Mouse (Mus musculus): ENCODE measurements around the gene Ctnnbip1. TPM values are rescaled to one million over a fixed set of nuclear protein-coding genes. Genes with fewer than 3 reads are reported as not detected.
A peak's percentile ranks its signal among the peaks of the same experiment; 100 is the strongest.

The Ctnnbip1 gene
- total and polyA plus RNA-seq, 2 experiments from 2014 or later = 105 to 134 TPM

DNA sequence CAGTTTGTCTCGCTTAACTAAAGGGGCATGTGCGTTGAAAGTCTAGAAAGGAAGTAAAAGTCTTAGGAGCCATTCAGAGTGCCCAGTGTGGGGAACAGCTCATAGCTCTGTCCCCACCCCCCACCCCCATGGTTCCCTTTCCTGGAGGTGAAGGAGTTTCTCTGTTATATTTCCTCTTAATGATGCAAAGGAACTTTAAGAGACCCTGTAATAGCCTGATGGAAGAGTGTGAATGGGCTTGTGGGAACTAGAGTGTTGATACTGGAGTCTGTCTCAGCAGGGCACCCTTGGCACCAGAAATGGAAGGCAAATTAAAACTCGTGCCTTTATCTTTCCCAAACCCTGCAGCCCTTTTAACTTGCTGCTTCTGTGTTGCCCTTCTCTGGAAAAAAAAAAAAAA, 13.2 kb upstream of the Ctnnbip1 start:
- Histone ChIP-seq H3K9ac (no peak overlapping the region), H3K4me2 (ENCODE audit: low read depth) (no peak overlapping the region), H3K4me3 (ENCODE audit: low read depth, low read length) (no peak overlapping the region), H3K27me3 (ENCODE audit: insufficient read depth, low read length) (no peaks in the 10 kb centered on the region), H3K9me3 (ENCODE audit: low read length) (no peaks in the 10 kb centered on the region), H3K27ac (ENCODE audit: low read depth, low read length) (no peak overlapping the region), H3K4me1 (ENCODE audit: insufficient read depth) (no peaks in the 10 kb centered on the region), H3K36me3 (ENCODE audit: insufficient read depth) (no peaks in the 10 kb centered on the region)
- WGBS = 4% methylated on average over 3 of the region's 3 CpGs
- ATAC-seq (peak; percentile 62), DNase-seq (no peak)
- no peak for TF ChIP-seq CTCF (IDR thresholded peaks at IDR 0.05; ENCODE audit: low read depth)

- no peak overlapping the region for H3K4me3 ChIP-seq (ENCODE audit: low read depth, low read length)
- H3K9ac ChIP-seq = no peak overlapping the region
- DNase-seq = peak; percentile 43
- TF ChIP-seq CTCF (IDR thresholded peaks at IDR 0.05; ENCODE audit: low read depth) = no peak
- no peaks in the 10 kb centered on the region for H3K27me3 ChIP-seq (ENCODE audit: insufficient read depth, low read length)
- H3K27ac ChIP-seq (ENCODE audit: low read depth, low read length) = no peak overlapping the region
- ATAC-seq = peak; percentile 53; the same call in 1 of the 2 replicates
- no peak overlapping the region for H3K4me2 ChIP-seq (ENCODE audit: low read depth)
- no peaks in the 10 kb centered on the region for H3K36me3 ChIP-seq (ENCODE audit: insufficient read depth)
- WGBS = 20% methylated on average over 14 of the region's 15 CpGs
- no peaks in the 10 kb centered on the region for H3K9me3 ChIP-seq (ENCODE audit: low read length)
- no peaks in the 10 kb centered on the region for H3K4me1 ChIP-seq (ENCODE audit: insufficient read depth)
These were observed 12.6 kb upstream of the Ctnnbip1 start for GRCm38 (mm10) chr4:149505261-149505967.

GRCm38 (mm10) chr4:149506904-149507303, 11.1 kb upstream of the Ctnnbip1 start:
- Histone ChIP-seq H3K4me1 (ENCODE audit: insufficient read depth) (no peaks in the 10 kb centered on the region), H3K9me3 (ENCODE audit: low read length) (no peaks in the 10 kb centered on the region), H3K36me3 (ENCODE audit: insufficient read depth) (no peaks in the 10 kb centered on the region), H3K4me3 (ENCODE audit: low read depth, low read length) (no peak overlapping the region), H3K9ac (no peak overlapping the region), H3K4me2 (ENCODE audit: low read depth) (no peak overlapping the region), H3K27me3 (ENCODE audit: insufficient read depth, low read length) (no peaks in the 10 kb centered on the region), H3K27ac (ENCODE audit: low read depth, low read length) (no peak overlapping the region)
- no peak for ATAC-seq
- no peak for DNase-seq
- no peak for TF ChIP-seq CTCF (IDR thresholded peaks at IDR 0.05; ENCODE audit: low read depth)
- WGBS = 87% methylated on average over 3 of the region's 3 CpGs

DNA sequence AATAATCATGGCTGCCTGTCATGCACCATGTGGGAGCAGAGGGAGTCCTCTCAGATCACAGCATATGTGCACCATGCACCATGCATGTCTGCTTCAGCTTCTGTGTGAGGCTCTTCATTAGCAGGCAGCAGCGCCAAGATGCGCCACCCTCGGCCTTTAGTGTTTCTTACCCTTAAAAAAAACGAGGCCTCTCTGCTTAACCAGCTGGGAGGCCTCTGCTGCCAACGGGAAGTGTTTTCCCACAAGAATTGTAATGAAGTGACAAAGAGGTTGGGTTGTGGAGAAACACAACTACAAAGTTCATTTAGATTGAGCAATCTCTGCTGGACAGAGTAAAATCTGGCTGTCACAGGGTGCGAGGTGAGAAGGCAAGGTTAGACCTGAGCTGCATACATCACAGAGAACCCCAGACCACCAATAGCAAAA, 6.8 kb upstream of the Ctnnbip1 start:
- H3K27me3 ChIP-seq (ENCODE audit: insufficient read depth, low read length) = no peaks in the 10 kb centered on the region
- H3K27ac ChIP-seq (ENCODE audit: low read depth, low read length) = peak overlapping the region; percentile 60
- no peaks in the 10 kb centered on the region for H3K4me1 ChIP-seq (ENCODE audit: insufficient read depth)
- no peak overlapping the region for H3K4me3 ChIP-seq (ENCODE audit: low read depth, low read length)
- ATAC-seq (peak; percentile 81; the same call in 1 of the 2 replicates), DNase-seq (peak; percentile 42)
- no peaks in the 10 kb centered on the region for H3K36me3 ChIP-seq (ENCODE audit: insufficient read depth)
- H3K9me3 ChIP-seq (ENCODE audit: low read length) = no peaks in the 10 kb centered on the region
- H3K4me2 ChIP-seq (ENCODE audit: low read depth) = no peak overlapping the region
- TF ChIP-seq CTCF (IDR thresholded peaks at IDR 0.05; ENCODE audit: low read depth) = no peak
- 20% methylated on average over 6 of the region's 6 CpGs for WGBS
- no peak overlapping the region for H3K9ac ChIP-seq

GRCm38 (mm10) chr4:149512072-149512471, 6.0 kb upstream of the Ctnnbip1 start:
- no peak overlapping the region for H3K9ac ChIP-seq
- peak; percentile 43 for DNase-seq

GRCm38 (mm10) chr4:149515706-149516105, 2.3 kb upstream of the Ctnnbip1 start:
- Histone ChIP-seq H3K9me3 (ENCODE audit: low read length) (no peaks in the 10 kb centered on the region), H3K9ac (no peak overlapping the region), H3K4me1 (ENCODE audit: insufficient read depth) (peaks cover 10% of the 10 kb centered on the region), H3K27me3 (ENCODE audit: insufficient read depth, low read length) (no peaks in the 10 kb centered on the region), H3K27ac (ENCODE audit: low read depth, low read length) (no peak overlapping the region), H3K36me3 (ENCODE audit: insufficient read depth) (no peaks in the 10 kb centered on the region), H3K4me2 (ENCODE audit: low read depth) (no peak overlapping the region), H3K4me3 (ENCODE audit: low read depth, low read length) (no peak overlapping the region)
- ATAC-seq (no peak), DNase-seq (no peak)
- 92% methylated on average over 5 of the region's 5 CpGs for WGBS
- TF ChIP-seq CTCF (IDR thresholded peaks at IDR 0.05; ENCODE audit: low read depth) = no peak

More at GRCm38 (mm10) chr4:149512072-149512471, 6.0 kb upstream of the Ctnnbip1 start:
- H3K9me3 ChIP-seq (ENCODE audit: low read length) = no peaks in the 10 kb centered on the region
- H3K27ac ChIP-seq (ENCODE audit: low read depth, low read length) = no peak overlapping the region
- no peak for TF ChIP-seq CTCF (IDR thresholded peaks at IDR 0.05; ENCODE audit: low read depth)
- H3K4me2 ChIP-seq (ENCODE audit: low read depth) = no peak overlapping the region
- H3K4me3 ChIP-seq (ENCODE audit: low read depth, low read length) = no peak overlapping the region
- 71% methylated on average over 7 of the region's 7 CpGs for WGBS
- H3K36me3 ChIP-seq (ENCODE audit: insufficient read depth) = no peaks in the 10 kb centered on the region
- no peaks in the 10 kb centered on the region for H3K27me3 ChIP-seq (ENCODE audit: insufficient read depth, low read length)
- ATAC-seq = no peak
- no peaks in the 10 kb centered on the region for H3K4me1 ChIP-seq (ENCODE audit: insufficient read depth)

- no peaks in the 10 kb centered on the region for H3K36me3 ChIP-seq (ENCODE audit: insufficient read depth)
- no peak for TF ChIP-seq CTCF (IDR thresholded peaks at IDR 0.05; ENCODE audit: low read depth)
- H3K27me3 ChIP-seq (ENCODE audit: insufficient read depth, low read length) = no peaks in the 10 kb centered on the region
- H3K4me1 ChIP-seq (ENCODE audit: insufficient read depth) = peaks cover 10% of the 10 kb centered on the region
- peak overlapping the region; percentile 83 for H3K4me2 ChIP-seq (ENCODE audit: low read depth)
- H3K9ac ChIP-seq = peak overlapping the region; percentile 84
- H3K27ac ChIP-seq (ENCODE audit: low read depth, low read length) = peak overlapping the region; percentile 78
- ATAC-seq (no peak; the same call in 1 of the 2 replicates), DNase-seq (no peak)
- peak overlapping the region; percentile 83 for H3K4me3 ChIP-seq (ENCODE audit: low read depth, low read length)
- WGBS = 2% methylated on average over 48 of the region's 52 CpGs
- no peaks in the 10 kb centered on the region for H3K9me3 ChIP-seq (ENCODE audit: low read length)
These were observed 550 bp downstream of the Ctnnbip1 start for GRCm38 (mm10) chr4:149518351-149519220.
